Mouse (Mus musculus) heart, postnatal 0 days (tissue): ENCODE results near the gene Pip5k1b.

Source experiments
- CTCF ChIP-seq: IDR thresholded peaks from 2 replicates; pipeline ENCODE4 v1.5.1; 2016; ENCODE audit warnings: antibody characterized with exemption, control low read depth, low read depth
- EP300 ChIP-seq: IDR thresholded peaks from 2 replicates; pipeline ENCODE4 v1.6.1; 2016; ENCODE audit warnings: antibody characterized with exemption, low read depth

GRCm38 (mm10) chr19:24317038-24317591 lies 238.6 kb downstream of the Pip5k1b start:
- TF ChIP-seq CTCF (no peak), EP300 (no peak)
